Mouse (Mus musculus) urinary bladder, postnatal 14 days (tissue): Measurements from ENCODE around the gene Paox.
"Not testable (repeated sequence)": the region's sequence is repeated elsewhere in the genome, so short reads cannot be mapped to it uniquely, and the experiment has no call there.

ENCODE experiments used
- DNase-seq: peaks from one replicate; pipeline ENCODE4 v3.0.0; 2021; ENCODE audit warnings: low spot score

Gene Paox

GRCm38 (mm10) chr7:140121338-140121910 lies 5.8 kb downstream of the Paox start:
- DNase-seq = peak; percentile 32

- DNase-seq = no peak
Measured at GRCm38 (mm10) chr7:140122765-140123164, 7.2 kb downstream of the Paox start.

- no peak for DNase-seq
Measured at GRCm38 (mm10) chr7:140124382-140124781, 8.8 kb downstream of the Paox start.

- DNase-seq = peak; percentile 97
Measured at GRCm38 (mm10) chr7:140125278-140126021, 9.9 kb downstream of the Paox start.

- DNase-seq = no peak
Measured at GRCm38 (mm10) chr7:140126022-140126350, 10.4 kb downstream of the Paox start.

- DNase-seq = no peak
Measured at GRCm38 (mm10) chr7:140126934-140127333, 11.3 kb downstream of the Paox start.

- no peak for DNase-seq
Measured at GRCm38 (mm10) chr7:140127911-140128310, 12.3 kb downstream of the Paox start.

- DNase-seq = not testable (repeated sequence)
Measured at GRCm38 (mm10) chr7:140132184-140132583, 16.6 kb downstream of the Paox start.

GRCm38 (mm10) chr7:140134033-140134432 lies 18.4 kb downstream of the Paox start:
- DNase-seq = not testable (repeated sequence)

GRCm38 (mm10) chr7:140135106-140135770 lies 19.6 kb downstream of the Paox start:
- DNase-seq = peak; percentile 55

- peak; percentile 95 for DNase-seq
Measured at GRCm38 (mm10) chr7:140137135-140138020, 21.8 kb downstream of the Paox start, which contains the start of gene Mtg1. Gene Mtg1 (plus strand): TSS chr7:140137564.

- DNase-seq = no peak
Measured at GRCm38 (mm10) chr7:140138021-140138310, 22.4 kb downstream of the Paox start.

- peak; percentile 73 for DNase-seq
Measured at GRCm38 (mm10) chr7:140141350-140141749, 25.8 kb downstream of the Paox start.

- no peak for DNase-seq
Measured at GRCm38 (mm10) chr7:140144550-140144949, 29.0 kb downstream of the Paox start.

GRCm38 (mm10) chr7:140153383-140153782 lies 37.8 kb downstream of the Paox start:
- no peak for DNase-seq

GRCm38 (mm10) chr7:140153829-140154217 lies 38.2 kb downstream of the Paox start:
- no peak for DNase-seq

- no peak for DNase-seq
Measured at GRCm38 (mm10) chr7:140154218-140154927, 38.8 kb downstream of the Paox start, which contains the start of gene Sprn. Gene Sprn (minus strand): TSS chr7:140154877.

GRCm38 (mm10) chr7:140160363-140160762 lies 44.8 kb downstream of the Paox start:
- DNase-seq = no peak

GRCm38 (mm10) chr7:140164664-140165063 lies 49.1 kb downstream of the Paox start, which contains the start of gene Olfr522:
Gene Olfr522 (minus strand): TSS chr7:140164764.
- no peak for DNase-seq

- no peak for DNase-seq
Measured at GRCm38 (mm10) chr7:140167950-140168349, 52.4 kb downstream of the Paox start.

- DNase-seq = no peak
Measured at GRCm38 (mm10) chr7:140169386-140169785, 53.8 kb downstream of the Paox start.

GRCm38 (mm10) chr7:140170863-140171262 lies 55.3 kb downstream of the Paox start:
- no peak for DNase-seq
